Mouse (Mus musculus): ENCODE results near the gene Gramd4. TPM values are rescaled to one million over a fixed set of nuclear protein-coding genes. Genes with fewer than 3 reads are reported as not detected.
A peak's percentile ranks its signal among the peaks of the same experiment; 100 is the strongest.

Gene Gramd4
- total and polyA plus RNA-seq, 2 experiments from 2014 or later, result 16.2 to 35.0 TPM

- no peak for ATAC-seq (ENCODE audit: insufficient read depth, low read depth)
- no peak for DNase-seq (ENCODE audit: low spot score)
- Histone ChIP-seq H3K36me3 (replicated peaks; ENCODE audit: control insufficient read depth, insufficient read depth, low read length) (no peaks in the 10 kb centered on the region), H3K9me3 (replicated peaks; ENCODE audit: control insufficient read depth, low read length) (no peaks in the 10 kb centered on the region), H3K27ac (ENCODE audit: low read depth) (no peak overlapping the region), H3K4me1 (ENCODE audit: control insufficient read depth, insufficient read depth) (peaks cover 61% of the 10 kb centered on the region), H3K4me3 (ENCODE audit: low read depth, low read length) (no peak overlapping the region), H3K27me3 (ENCODE audit: control insufficient read depth, insufficient read depth, low read length) (no peaks in the 10 kb centered on the region), H3K4me2 (ENCODE audit: low read depth, low read length) (no peak overlapping the region), H3K9ac (replicated peaks; ENCODE audit: low read depth, low read length) (no peak overlapping the region)
- 25% methylated on average over 5 of the region's 5 CpGs for WGBS
- no peak for TF ChIP-seq EP300 (IDR thresholded peaks at IDR 0.05; ENCODE audit: low read depth)
- no peak for TF ChIP-seq CTCF (IDR thresholded peaks at IDR 0.05; ENCODE audit: low read depth)
These were observed 20.4 kb downstream of the Gramd4 start for GRCm38 (mm10) chr15:86077934-86078333.

- Histone ChIP-seq H3K36me3 (replicated peaks; ENCODE audit: control insufficient read depth, insufficient read depth, low read length) (no peaks in the 10 kb centered on the region), H3K4me1 (ENCODE audit: control insufficient read depth, insufficient read depth) (peaks cover 61% of the 10 kb centered on the region), H3K4me2 (ENCODE audit: low read depth, low read length) (no peak overlapping the region), H3K4me3 (ENCODE audit: low read depth, low read length) (no peak overlapping the region), H3K9me3 (replicated peaks; ENCODE audit: control insufficient read depth, low read length) (no peaks in the 10 kb centered on the region), H3K27me3 (ENCODE audit: control insufficient read depth, insufficient read depth, low read length) (no peaks in the 10 kb centered on the region), H3K9ac (replicated peaks; ENCODE audit: low read depth, low read length) (no peak overlapping the region), H3K27ac (ENCODE audit: low read depth) (peak overlapping the region; percentile 74)
- 60% methylated on average over 18 of the region's 18 CpGs for WGBS
- DNase-seq (ENCODE audit: low spot score) (no peak), ATAC-seq (ENCODE audit: insufficient read depth, low read depth) (no peak)
- TF ChIP-seq EP300 (IDR thresholded peaks at IDR 0.05; ENCODE audit: low read depth) (no peak), CTCF (IDR thresholded peaks at IDR 0.05; ENCODE audit: low read depth) (no peak)
These were observed 21.2 kb downstream of the Gramd4 start for GRCm38 (mm10) chr15:86078481-86079216.

GRCm38 (mm10) chr15:86079467-86079866 lies 22.0 kb downstream of the Gramd4 start:
- 48% methylated on average over 5 of the region's 5 CpGs for WGBS
- no peak for DNase-seq (ENCODE audit: low spot score)
- peak overlapping the region; percentile 74 for H3K27ac ChIP-seq (ENCODE audit: low read depth)

GRCm38 (mm10) chr15:86079876-86080275 lies 22.4 kb downstream of the Gramd4 start:
- WGBS, result 54% methylated on average over 4 of the region's 4 CpGs
- Histone ChIP-seq H3K4me1 (ENCODE audit: control insufficient read depth, insufficient read depth) (peaks cover 73% of the 10 kb centered on the region), H3K36me3 (replicated peaks; ENCODE audit: control insufficient read depth, insufficient read depth, low read length) (no peaks in the 10 kb centered on the region), H3K27me3 (ENCODE audit: control insufficient read depth, insufficient read depth, low read length) (no peaks in the 10 kb centered on the region), H3K9ac (replicated peaks; ENCODE audit: low read depth, low read length) (no peak overlapping the region), H3K4me2 (ENCODE audit: low read depth, low read length) (no peak overlapping the region), H3K27ac (ENCODE audit: low read depth) (peak overlapping the region; percentile 74), H3K9me3 (replicated peaks; ENCODE audit: control insufficient read depth, low read length) (no peaks in the 10 kb centered on the region), H3K4me3 (ENCODE audit: low read depth, low read length) (no peak overlapping the region)
- TF ChIP-seq EP300 (IDR thresholded peaks at IDR 0.05; ENCODE audit: low read depth), result no peak
- no peak for TF ChIP-seq CTCF (IDR thresholded peaks at IDR 0.05; ENCODE audit: low read depth)
- DNase-seq (ENCODE audit: low spot score), result no peak
- ATAC-seq (ENCODE audit: insufficient read depth, low read depth), result no peak

More at GRCm38 (mm10) chr15:86079467-86079866, 22.0 kb downstream of the Gramd4 start:
- Histone ChIP-seq H3K9ac (replicated peaks; ENCODE audit: low read depth, low read length) (no peak overlapping the region), H3K9me3 (replicated peaks; ENCODE audit: control insufficient read depth, low read length) (no peaks in the 10 kb centered on the region), H3K4me2 (ENCODE audit: low read depth, low read length) (no peak overlapping the region), H3K36me3 (replicated peaks; ENCODE audit: control insufficient read depth, insufficient read depth, low read length) (no peaks in the 10 kb centered on the region), H3K4me1 (ENCODE audit: control insufficient read depth, insufficient read depth) (peaks cover 68% of the 10 kb centered on the region), H3K27me3 (ENCODE audit: control insufficient read depth, insufficient read depth, low read length) (no peaks in the 10 kb centered on the region), H3K4me3 (ENCODE audit: low read depth, low read length) (no peak overlapping the region)
- TF ChIP-seq EP300 (IDR thresholded peaks at IDR 0.05; ENCODE audit: low read depth) (no peak), CTCF (IDR thresholded peaks at IDR 0.05; ENCODE audit: low read depth) (no peak)
- ATAC-seq (ENCODE audit: insufficient read depth, low read depth), result no peak

GRCm38 (mm10) chr15:86080408-86080807 lies 22.9 kb downstream of the Gramd4 start:
- Histone ChIP-seq H3K4me2 (ENCODE audit: low read depth, low read length) (no peak overlapping the region), H3K9me3 (replicated peaks; ENCODE audit: control insufficient read depth, low read length) (no peaks in the 10 kb centered on the region), H3K27me3 (ENCODE audit: control insufficient read depth, insufficient read depth, low read length) (no peaks in the 10 kb centered on the region), H3K4me1 (ENCODE audit: control insufficient read depth, insufficient read depth) (peaks cover 78% of the 10 kb centered on the region), H3K4me3 (ENCODE audit: low read depth, low read length) (no peak overlapping the region), H3K27ac (ENCODE audit: low read depth) (no peak overlapping the region), H3K36me3 (replicated peaks; ENCODE audit: control insufficient read depth, insufficient read depth, low read length) (no peaks in the 10 kb centered on the region), H3K9ac (replicated peaks; ENCODE audit: low read depth, low read length) (no peak overlapping the region)
- DNase-seq (ENCODE audit: low spot score) (no peak), ATAC-seq (ENCODE audit: insufficient read depth, low read depth) (no peak)
- 90% methylated on average over 1 of the region's 1 CpGs for WGBS
- TF ChIP-seq EP300 (IDR thresholded peaks at IDR 0.05; ENCODE audit: low read depth), result no peak
- no peak for TF ChIP-seq CTCF (IDR thresholded peaks at IDR 0.05; ENCODE audit: low read depth)

- no peak overlapping the region for H3K4me2 ChIP-seq (ENCODE audit: low read depth, low read length)
- TF ChIP-seq EP300 (IDR thresholded peaks at IDR 0.05; ENCODE audit: low read depth) (no peak), CTCF (IDR thresholded peaks at IDR 0.05; ENCODE audit: low read depth) (no peak)
- ATAC-seq (ENCODE audit: insufficient read depth, low read depth) (no peak), DNase-seq (ENCODE audit: low spot score) (no peak)
- H3K27ac ChIP-seq (ENCODE audit: low read depth), result 0 out of 2 replicates have a peak overlapping the region, but pooled peaks have one; percentile 88
- H3K9ac ChIP-seq (replicated peaks; ENCODE audit: low read depth, low read length), result no peak overlapping the region
- H3K9me3 ChIP-seq (replicated peaks; ENCODE audit: control insufficient read depth, low read length), result no peaks in the 10 kb centered on the region
- H3K4me3 ChIP-seq (ENCODE audit: low read depth, low read length), result no peak overlapping the region
- H3K36me3 ChIP-seq (replicated peaks; ENCODE audit: control insufficient read depth, insufficient read depth, low read length), result no peaks in the 10 kb centered on the region
- 71% methylated on average over 12 of the region's 12 CpGs for WGBS
- H3K4me1 ChIP-seq (ENCODE audit: control insufficient read depth, insufficient read depth), result peaks cover 84% of the 10 kb centered on the region
- H3K27me3 ChIP-seq (ENCODE audit: control insufficient read depth, insufficient read depth, low read length), result no peaks in the 10 kb centered on the region
These were observed 24.2 kb downstream of the Gramd4 start for GRCm38 (mm10) chr15:86081654-86082053.

Data from heart, postnatal 0 days (tissue).